Mouse (Mus musculus) neural tube, embryonic 13.5 days (tissue): ENCODE measurements at regions not wholly inside any gene's neighbourhood (a gene's known extent, or its start where the extent isn't known, plus 50 kb on each side); places are given as distances from the start of the nearest gene placed in this dataset.

ENCODE experiments used
- ATAC-seq: fragments of 200-750 bp; cut with Nextera tagmentation; 2 replicates; pipeline ENCODE4 v1.8.0; 2017; ENCODE audit warnings: low read depth, mild to moderate bottlenecking, moderate TSS enrichment, moderate library complexity
- H3K27ac ChIP-seq: fragments of 300-500 bp; sonication (generic); replicated peaks from 2 replicates; pipeline ENCODE4 v1.5.1; 2015; ENCODE audit warnings: moderate library complexity, mild to moderate bottlenecking, inconsistent platforms
- H3K27me3 ChIP-seq: fragments of 300-500 bp; sonication (generic); 2 replicates; pipeline ENCODE4 v1.6.1; 2015; ENCODE audit warnings: mild to moderate bottlenecking, inconsistent platforms
- H3K36me3 ChIP-seq: fragments of 300-500 bp; sonication (generic); 2 replicates; pipeline ENCODE4 v1.6.1; 2015; ENCODE audit warnings: mild to moderate bottlenecking, inconsistent platforms
- H3K4me1 ChIP-seq: fragments of 300-500 bp; sonication (generic); replicated peaks from 2 replicates; pipeline ENCODE4 v1.6.1; 2015; ENCODE audit warnings: inconsistent platforms
- H3K4me2 ChIP-seq: fragments of 300-500 bp; sonication (generic); 2 replicates; pipeline ENCODE4 v1.6.1; 2015; ENCODE audit warnings: inconsistent platforms, mild to moderate bottlenecking, moderate library complexity
- H3K4me3 ChIP-seq: fragments of 300-500 bp; sonication (generic); 2 replicates; pipeline ENCODE4 v1.5.1; 2015; ENCODE audit warnings: mild to moderate bottlenecking, inconsistent platforms
- H3K9ac ChIP-seq: fragments of 300-500 bp; sonication (generic); 2 replicates; pipeline ENCODE4 v1.6.1; 2015; ENCODE audit warnings: moderate library complexity, mild to moderate bottlenecking, inconsistent platforms
- H3K9me3 ChIP-seq: fragments of 300-500 bp; sonication (generic); 2 replicates; pipeline ENCODE4 v1.6.1; 2016; ENCODE audit warnings: inconsistent platforms
- WGBS: fragments of 180-500 bp; shearing (Covaris S2); methylation state at CpG from one replicate; pipeline ENCODE4 v1.1.7; 2015; 5-methylcytosine and 5-hydroxymethylcytosine counted together

- Histone ChIP-seq H3K4me3 (no peak overlapping the region), H3K27ac (no peak overlapping the region), H3K9ac (no peak overlapping the region), H3K36me3 (no peaks in the 10 kb centered on the region), H3K27me3 (no peaks in the 10 kb centered on the region), H3K9me3 (no peaks in the 10 kb centered on the region), H3K4me1 (no peaks in the 10 kb centered on the region), H3K4me2 (no peak overlapping the region)
- ATAC-seq = no peak
- WGBS = 77% methylated on average over 4 of the region's 4 CpGs
These were observed 82.4 kb upstream of the Dap start for GRCm38 (mm10) chr15:31141750-31142149.

- H3K4me3 ChIP-seq = no peak overlapping the region
- no peak overlapping the region for H3K9ac ChIP-seq
- no peaks in the 10 kb centered on the region for H3K9me3 ChIP-seq
- H3K36me3 ChIP-seq = no peaks in the 10 kb centered on the region
- H3K4me1 ChIP-seq = no peaks in the 10 kb centered on the region; the same call in 1 of the 2 replicates
- no peak for ATAC-seq
- no peaks in the 10 kb centered on the region for H3K27me3 ChIP-seq
- no peak overlapping the region for H3K4me2 ChIP-seq
- 69% methylated on average over 10 of the region's 10 CpGs for WGBS
- H3K27ac ChIP-seq = no peak overlapping the region
These were observed 75.6 kb upstream of the Dap start for GRCm38 (mm10) chr15:31148251-31149145.

GRCm38 (mm10) chr15:31149855-31150254 is 74.3 kb upstream of the Dap start:
- Histone ChIP-seq H3K9ac (no peak overlapping the region), H3K27me3 (no peaks in the 10 kb centered on the region), H3K4me2 (no peak overlapping the region), H3K4me1 (no peaks in the 10 kb centered on the region; the same call in 1 of the 2 replicates), H3K4me3 (no peak overlapping the region), H3K9me3 (no peaks in the 10 kb centered on the region), H3K27ac (no peak overlapping the region), H3K36me3 (no peaks in the 10 kb centered on the region)
- WGBS = 82% methylated on average over 2 of the region's 2 CpGs
- no peak for ATAC-seq

- H3K4me2 ChIP-seq = peak overlapping the region; percentile 34
- no peak overlapping the region for H3K27ac ChIP-seq
These were observed 73.3 kb upstream of the Dap start for GRCm38 (mm10) chr15:31150546-31151471.

GRCm38 (mm10) chr15:31155141-31155540 is 69.0 kb upstream of the Dap start:
- H3K36me3 ChIP-seq = no peaks in the 10 kb centered on the region
- H3K4me1 ChIP-seq = no peaks in the 10 kb centered on the region; the same call in 1 of the 2 replicates
- H3K27me3 ChIP-seq = no peaks in the 10 kb centered on the region
- H3K4me3 ChIP-seq = no peak overlapping the region
- no peaks in the 10 kb centered on the region for H3K9me3 ChIP-seq
- no peak overlapping the region for H3K9ac ChIP-seq
- ATAC-seq = no peak
- no peak overlapping the region for H3K4me2 ChIP-seq
- WGBS = 58% methylated on average over 9 of the region's 9 CpGs
- H3K27ac ChIP-seq = no peak overlapping the region

More at GRCm38 (mm10) chr15:31150546-31151471, 73.3 kb upstream of the Dap start:
- no peak overlapping the region for H3K4me3 ChIP-seq
- no peak overlapping the region; the same call in 1 of the 2 replicates for H3K9ac ChIP-seq
- no peaks in the 10 kb centered on the region for H3K9me3 ChIP-seq
- no peaks in the 10 kb centered on the region for H3K27me3 ChIP-seq
- WGBS = 40% methylated on average over 21 of the region's 21 CpGs
- H3K36me3 ChIP-seq = no peaks in the 10 kb centered on the region
- no peaks in the 10 kb centered on the region; the same call in 1 of the 2 replicates for H3K4me1 ChIP-seq
- peak; percentile 92 for ATAC-seq

DNA sequence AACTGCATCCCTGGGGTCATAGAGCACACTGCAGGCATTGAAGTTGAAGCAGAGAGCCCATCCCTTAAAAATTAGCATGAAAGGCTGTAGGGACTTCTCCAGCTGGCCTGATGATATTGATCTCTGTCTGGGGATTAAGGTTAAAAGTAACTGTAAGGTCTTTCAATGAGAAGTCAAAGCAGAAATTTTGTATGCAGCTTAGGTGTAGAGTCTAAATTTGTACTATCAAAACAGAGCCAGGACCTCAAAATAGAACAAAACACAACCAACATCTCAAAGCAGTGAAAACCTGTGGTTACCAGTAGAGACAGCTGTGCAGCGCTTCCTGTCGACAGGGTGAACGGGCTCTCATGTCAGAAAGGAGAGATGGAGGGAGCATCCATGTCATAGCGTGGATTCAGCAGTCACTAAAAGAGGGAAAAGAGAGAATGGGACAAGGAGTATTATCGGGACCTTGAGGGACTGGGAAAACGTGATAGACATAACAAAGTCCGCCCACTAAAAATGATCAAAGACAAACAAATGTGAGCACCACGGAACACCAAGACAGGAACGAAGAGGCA is 57.5 kb upstream of the Dap start:
- WGBS = 87% methylated on average over 9 of the region's 9 CpGs
- no peaks in the 10 kb centered on the region for H3K9me3 ChIP-seq

GRCm38 (mm10) chr15:31167506-31167905 is 56.6 kb upstream of the Dap start:
- H3K9me3 ChIP-seq = no peaks in the 10 kb centered on the region
- ATAC-seq = no peak
- H3K4me3 ChIP-seq = no peak overlapping the region
- no peak overlapping the region for H3K9ac ChIP-seq
- no peaks in the 10 kb centered on the region for H3K27me3 ChIP-seq
- H3K36me3 ChIP-seq = no peaks in the 10 kb centered on the region
- no peak overlapping the region for H3K4me2 ChIP-seq
- H3K4me1 ChIP-seq = no peaks in the 10 kb centered on the region
- no peak overlapping the region for H3K27ac ChIP-seq
- WGBS = 86% methylated on average over 5 of the region's 5 CpGs

More for the DNA sequence above, 57.5 kb upstream of the Dap start:
- H3K27ac ChIP-seq = no peak overlapping the region
- H3K36me3 ChIP-seq = no peaks in the 10 kb centered on the region
- no peak overlapping the region for H3K4me3 ChIP-seq
- no peaks in the 10 kb centered on the region for H3K4me1 ChIP-seq
- no peak for ATAC-seq
- H3K4me2 ChIP-seq = no peak overlapping the region
- no peak overlapping the region for H3K9ac ChIP-seq
- H3K27me3 ChIP-seq = no peaks in the 10 kb centered on the region

DNA sequence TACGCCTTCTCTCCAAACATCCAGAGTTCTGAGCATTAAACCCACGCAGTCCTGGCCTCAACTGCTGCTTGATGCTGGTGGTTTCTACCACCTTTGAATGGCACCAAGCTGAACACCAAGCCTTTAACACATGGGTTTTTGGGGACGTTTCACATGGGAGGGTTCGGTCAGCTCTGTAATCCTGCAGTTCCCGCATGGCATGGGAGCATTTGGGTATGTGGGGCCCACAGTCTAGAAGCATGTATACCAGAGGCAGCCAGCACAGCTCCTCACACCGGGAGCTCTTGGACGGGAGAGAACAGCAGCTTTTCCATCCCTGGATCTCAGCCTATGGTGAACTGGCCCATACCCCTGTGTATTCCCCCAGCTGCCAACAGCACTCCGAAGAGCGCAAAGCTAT is 55.9 kb upstream of the Dap start:
- H3K9me3 ChIP-seq = no peaks in the 10 kb centered on the region
- no peaks in the 10 kb centered on the region for H3K27me3 ChIP-seq
- 90% methylated on average over 9 of the region's 9 CpGs for WGBS
- H3K4me1 ChIP-seq = no peaks in the 10 kb centered on the region
- no peak overlapping the region for H3K9ac ChIP-seq
- H3K36me3 ChIP-seq = no peaks in the 10 kb centered on the region
- no peak overlapping the region for H3K4me2 ChIP-seq
- no peak overlapping the region for H3K27ac ChIP-seq
- no peak for ATAC-seq
- no peak overlapping the region for H3K4me3 ChIP-seq

GRCm38 (mm10) chr15:31173309-31174115 is 50.6 kb upstream of the Dap start:
- no peak overlapping the region for H3K4me2 ChIP-seq
- H3K27me3 ChIP-seq = no peaks in the 10 kb centered on the region
- no peaks in the 10 kb centered on the region for H3K36me3 ChIP-seq
- H3K4me1 ChIP-seq = no peaks in the 10 kb centered on the region
- no peak overlapping the region for H3K9ac ChIP-seq
- no peak; the same call in 1 of the 2 replicates for ATAC-seq
- H3K9me3 ChIP-seq = no peaks in the 10 kb centered on the region
- WGBS = 56% methylated on average over 6 of the region's 6 CpGs
- no peak overlapping the region for H3K4me3 ChIP-seq
- H3K27ac ChIP-seq = no peak overlapping the region
